Mouse (Mus musculus): ENCODE data around the gene Trim3. TPM values are rescaled to one million over a fixed set of nuclear protein-coding genes. Genes with fewer than 3 reads are reported as not detected.

Gene Trim3
- total RNA-seq, 2 experiments from 2014 or later: 2.6 to 8.8 TPM

- no peak for ATAC-seq (replicated peaks; ENCODE audit: low FRiP score, poor library complexity, severe bottlenecking)
Observed at GRCm38 (mm10) chr7:105565071-105565836, 68.1 kb downstream of the Trim3 start.

GRCm38 (mm10) chr7:105563367-105563766 is 70.0 kb downstream of the Trim3 start:
- ATAC-seq (replicated peaks; ENCODE audit: low FRiP score, poor library complexity, severe bottlenecking): no peak

- ATAC-seq (replicated peaks; ENCODE audit: low FRiP score, poor library complexity, severe bottlenecking): no peak
Observed at GRCm38 (mm10) chr7:105562317-105562716, 71.1 kb downstream of the Trim3 start.

- no peak for ATAC-seq (replicated peaks; ENCODE audit: low FRiP score, poor library complexity, severe bottlenecking)
Observed at GRCm38 (mm10) chr7:105559016-105559415, 74.4 kb downstream of the Trim3 start.

GRCm38 (mm10) chr7:105557671-105558070 is 75.7 kb downstream of the Trim3 start:
- no peak for ATAC-seq (replicated peaks; ENCODE audit: low FRiP score, poor library complexity, severe bottlenecking)

GRCm38 (mm10) chr7:105556406-105556805 is 77.0 kb downstream of the Trim3 start:
- ATAC-seq (replicated peaks; ENCODE audit: low FRiP score, poor library complexity, severe bottlenecking): no peak

- no peak for ATAC-seq (replicated peaks; ENCODE audit: low FRiP score, poor library complexity, severe bottlenecking)
Observed at GRCm38 (mm10) chr7:105555571-105555970, 77.8 kb downstream of the Trim3 start.

Other genes with a start within 250 kb of the Trim3 start
- gene Fam160a2, start 233.5 kb downstream of the Trim3 start, total RNA-seq (2015; ENCODE audit: low replicate concordance): 15.3 and 23.4 TPM in 2 replicates
- gene Fam160a2, start 233.5 kb downstream of the Trim3 start, total RNA-seq (2017; ENCODE audit: low replicate concordance): 7.8 and 9.8 TPM in 2 replicates
- not detected in 2 replicates for gene Cnga4, start 229.0 kb downstream of the Trim3 start, total RNA-seq (2015; ENCODE audit: low replicate concordance)
- gene Cnga4, start 229.0 kb downstream of the Trim3 start, total RNA-seq (2017; ENCODE audit: low replicate concordance): 0.42 TPM in 1 of 2 replicates, not detected in the other
- gene Cckbr, start 207.8 kb downstream of the Trim3 start, total RNA-seq (2015; ENCODE audit: low replicate concordance): not detected in 2 replicates
- not detected in 2 replicates for gene Cckbr, start 207.8 kb downstream of the Trim3 start, total RNA-seq (2017; ENCODE audit: low replicate concordance)
- gene Cavin3, start 151.3 kb downstream of the Trim3 start, total RNA-seq (2015; ENCODE audit: low replicate concordance): not detected in 2 replicates
- not detected in 2 replicates for gene Cavin3, start 151.3 kb downstream of the Trim3 start, total RNA-seq (2017; ENCODE audit: low replicate concordance)
- 8.6 and 11.7 TPM in 2 replicates for gene Smpd1, start 79.2 kb downstream of the Trim3 start, total RNA-seq (2015; ENCODE audit: low replicate concordance)
- 2.0 and 4.4 TPM in 2 replicates for gene Smpd1, start 79.2 kb downstream of the Trim3 start, total RNA-seq (2017; ENCODE audit: low replicate concordance)
- not detected in 2 replicates for gene Apbb1, start 51.9 kb downstream of the Trim3 start, total RNA-seq (2015; ENCODE audit: low replicate concordance)
- gene Apbb1, start 51.9 kb downstream of the Trim3 start, total RNA-seq (2017; ENCODE audit: low replicate concordance): 4.3 and 8.3 TPM in 2 replicates
- not detected in 2 replicates for gene Hpx, start 33.4 kb downstream of the Trim3 start, total RNA-seq (2015; ENCODE audit: low replicate concordance)
- not detected in 2 replicates for gene Hpx, start 33.4 kb downstream of the Trim3 start, total RNA-seq (2017; ENCODE audit: low replicate concordance)
- gene Timm10b, start 6.5 kb upstream of the Trim3 start, total RNA-seq (2015; ENCODE audit: low replicate concordance): 5.4 and 13.2 TPM in 2 replicates
- gene Timm10b, start 6.5 kb upstream of the Trim3 start, total RNA-seq (2017; ENCODE audit: low replicate concordance): 7.4 and 32.9 TPM in 2 replicates
- 0.19 and 2.9 TPM in 2 replicates for gene Arfip2, start 6.8 kb upstream of the Trim3 start, total RNA-seq (2015; ENCODE audit: low replicate concordance)
- gene Arfip2, start 6.8 kb upstream of the Trim3 start, total RNA-seq (2017; ENCODE audit: low replicate concordance): 3.1 and 8.9 TPM in 2 replicates
- 3.1 and 9.2 TPM in 2 replicates for gene Gm45799, start 7.0 kb upstream of the Trim3 start, total RNA-seq (2015; ENCODE audit: low replicate concordance)
- gene Gm45799, start 7.0 kb upstream of the Trim3 start, total RNA-seq (2017; ENCODE audit: low replicate concordance): 0.42 and 5.0 TPM in 2 replicates
- not detected in 2 replicates for gene Dnhd1, start 17.3 kb upstream of the Trim3 start, total RNA-seq (2015; ENCODE audit: low replicate concordance)
- gene Dnhd1, start 17.3 kb upstream of the Trim3 start, total RNA-seq (2017; ENCODE audit: low replicate concordance): under 0.01 and 0.14 TPM in 2 replicates
- gene Ilk, start 103.0 kb upstream of the Trim3 start, total RNA-seq (2015; ENCODE audit: low replicate concordance): 45.0 and 76.3 TPM in 2 replicates
- gene Ilk, start 103.0 kb upstream of the Trim3 start, total RNA-seq (2017; ENCODE audit: low replicate concordance): 37.0 and 48.2 TPM in 2 replicates
- gene Rrp8, start 103.8 kb upstream of the Trim3 start, total RNA-seq (2015; ENCODE audit: low replicate concordance): 7.3 and 16.7 TPM in 2 replicates
- 2.4 and 26.3 TPM in 2 replicates for gene Rrp8, start 103.8 kb upstream of the Trim3 start, total RNA-seq (2017; ENCODE audit: low replicate concordance)
- gene Taf10, start 110.8 kb upstream of the Trim3 start, total RNA-seq (2015; ENCODE audit: low replicate concordance): 71.5 and 113 TPM in 2 replicates
- gene Taf10, start 110.8 kb upstream of the Trim3 start, total RNA-seq (2017; ENCODE audit: low replicate concordance): 44.5 and 58.7 TPM in 2 replicates
- 34.0 and 41.8 TPM in 2 replicates for gene Tpp1, start 118.7 kb upstream of the Trim3 start, total RNA-seq (2015; ENCODE audit: low replicate concordance)
- 14.2 and 19.1 TPM in 2 replicates for gene Tpp1, start 118.7 kb upstream of the Trim3 start, total RNA-seq (2017; ENCODE audit: low replicate concordance)
- not detected in 2 replicates for gene Dchs1, start 154.1 kb upstream of the Trim3 start, total RNA-seq (2015; ENCODE audit: low replicate concordance)
- 0.17 TPM in 1 of 2 replicates, not detected in the other for gene Dchs1, start 154.1 kb upstream of the Trim3 start, total RNA-seq (2017; ENCODE audit: low replicate concordance)
- 52.9 and 69.0 TPM in 2 replicates for gene Mrpl17, start 177.5 kb upstream of the Trim3 start, total RNA-seq (2015; ENCODE audit: low replicate concordance)
- 13.7 and 34.7 TPM in 2 replicates for gene Mrpl17, start 177.5 kb upstream of the Trim3 start, total RNA-seq (2017; ENCODE audit: low replicate concordance)